Mouse (Mus musculus): ENCODE measurements around the gene Gm3453.
"Not testable (repeated sequence)": the region's sequence is repeated elsewhere in the genome, so short reads cannot be mapped to it uniquely, and the experiment has no call there.

Gene Gm3453

GRCm38 (mm10) chr14:5979037-5979436, at the start of gene Gm3453:
TSS of gene Gm3453 (minus strand) at chr14:5979137.
- not testable (repeated sequence) for DNase-seq

GRCm38 (mm10) chr14:5987136-5987535, 8.2 kb upstream of the Gm3453 start:
- DNase-seq: peak in 1 of 2 experiments; percentile 7

- DNase-seq: peak; percentile 9 to 34
These were observed 16.5 kb downstream of the Gm3453 start for GRCm38 (mm10) chr14:5962441-5962840.

- not testable (repeated sequence) for DNase-seq
These were observed 17.3 kb downstream of the Gm3453 start, which contains the start of gene Gm3248 for GRCm38 (mm10) chr14:5961635-5962034. TSS of gene Gm3248 (minus strand) at chr14:5961745.

GRCm38 (mm10) chr14:5961102-5961501, 17.8 kb downstream of the Gm3453 start:
- DNase-seq: peak in 1 of 2 experiments; percentile 26

GRCm38 (mm10) chr14:5960479-5960878, 18.5 kb downstream of the Gm3453 start:
- DNase-seq: peak in 1 of 2 experiments; percentile 22

GRCm38 (mm10) chr14:5923276-5923675, 55.7 kb downstream of the Gm3453 start:
- peak in 1 of 2 experiments; percentile 39 for DNase-seq
